Mouse (Mus musculus): ENCODE measurements at regions not wholly inside any gene's neighbourhood (a gene's known extent, or its start where the extent isn't known, plus 50 kb on each side); places are given as distances from the start of the nearest gene placed in this dataset.
A peak's percentile ranks its signal among the peaks of the same experiment; 100 is the strongest.

- no peak for DNase-seq
These were observed 853.7 kb downstream of the Otol1 start for GRCm38 (mm10) chr3:70860909-70861675.

GRCm38 (mm10) chr3:70873688-70874551, 866.5 kb downstream of the Otol1 start:
- DNase-seq = peak; percentile 6

- no peak for DNase-seq
These were observed 867.2 kb downstream of the Otol1 start for GRCm38 (mm10) chr3:70874614-70875013.
